Mouse (Mus musculus) neutrophil, adult 65 days (primary cell): ENCODE data around the gene Mapk11. TPM values are rescaled to one million over a fixed set of nuclear protein-coding genes. Genes with fewer than 3 reads are reported as not detected.

Source experiments
- total RNA-seq: library from RNA; stranded (reverse); gene quantifications from 2 replicates; pipeline ENCODE4 v1.2.4, GENCODE M21; 2023

Mapk11 gene
- 0.32 TPM in 1 of 2 replicates, not detected in the other for total RNA-seq

GRCm38 (mm10) chr15:89149271-89150040 is at the start of gene Mapk11:
Gene Mapk11, minus strand, starts transcription at chr15:89149628.

GRCm38 (mm10) chr15:89196313-89196706 is 46.9 kb upstream of the Mapk11 start, which contains the start of gene Dennd6b:
Gene Dennd6b, minus strand, starts transcription at chr15:89196496.

GRCm38 (mm10) chr15:89180571-89181229 is 31.3 kb upstream of the Mapk11 start, which contains the start of gene Plxnb2:
Gene Plxnb2, minus strand, starts transcription at chr15:89180788.

GRCm38 (mm10) chr15:89140659-89141252 is 8.7 kb downstream of the Mapk11 start, which contains the start of gene Mapk12:
Gene Mapk12, minus strand, starts transcription at chr15:89140703.

GRCm38 (mm10) chr15:89128382-89129350 is 20.8 kb downstream of the Mapk11 start, which contains the start of gene Hdac10:
Gene Hdac10, minus strand, starts transcription at chr15:89128700.

GRCm38 (mm10) chr15:89122649-89123366 is 26.6 kb downstream of the Mapk11 start, which contains the start of gene Tubgcp6:
Gene Tubgcp6, minus strand, starts transcription at chr15:89123112.

Other genes with a start within 250 kb of the Mapk11 start
- gene Ttll8, start 195.2 kb downstream of the Mapk11 start, total RNA-seq: not detected in 2 replicates
- gene Mlc1, start 170.6 kb downstream of the Mapk11 start, total RNA-seq: not detected in 2 replicates
- gene Mov10l1, start 166.7 kb downstream of the Mapk11 start, total RNA-seq: not detected in 2 replicates
- gene Panx2, start 89.9 kb downstream of the Mapk11 start, total RNA-seq: not detected in 2 replicates
- gene Trabd, start 74.5 kb downstream of the Mapk11 start, total RNA-seq: 41.2 and 61.2 TPM in 2 replicates
- gene Selenoo, start 60.5 kb downstream of the Mapk11 start, total RNA-seq: 17.9 and 19.1 TPM in 2 replicates
- gene Tubgcp6, start 26.5 kb downstream of the Mapk11 start, total RNA-seq: 18.3 and 20.1 TPM in 2 replicates
- 6.7 and 8.6 TPM in 2 replicates for gene Hdac10, start 20.9 kb downstream of the Mapk11 start, total RNA-seq
- 0.95 TPM in 1 of 2 replicates, not detected in the other for gene Mapk12, start 8.9 kb downstream of the Mapk11 start, total RNA-seq
- 47.8 and 51.8 TPM in 2 replicates for gene Plxnb2, start 31.2 kb upstream of the Mapk11 start, total RNA-seq
- gene Dennd6b, start 46.9 kb upstream of the Mapk11 start, total RNA-seq: 1.6 and 2.4 TPM in 2 replicates
- 23.7 and 23.8 TPM in 2 replicates for gene Ppp6r2, start 61.9 kb upstream of the Mapk11 start, total RNA-seq
- gene Sbf1, start 165.7 kb upstream of the Mapk11 start, total RNA-seq: 106 and 168 TPM in 2 replicates
- not detected in 2 replicates for gene Adm2, start 173.1 kb upstream of the Mapk11 start, total RNA-seq
- not detected in 2 replicates for gene Miox, start 184.8 kb upstream of the Mapk11 start, total RNA-seq
- gene Lmf2, start 206.0 kb upstream of the Mapk11 start, total RNA-seq: 25.7 and 31.6 TPM in 2 replicates
- gene Ncaph2, start 206.1 kb upstream of the Mapk11 start, total RNA-seq: 72.6 and 116 TPM in 2 replicates
- 5.7 TPM in 2 replicates for gene Sco2, start 224.2 kb upstream of the Mapk11 start, total RNA-seq
- gene Tymp, start 227.4 kb upstream of the Mapk11 start, total RNA-seq: 0.25 TPM in 1 of 2 replicates, not detected in the other
- gene Odf3b, start 229.7 kb upstream of the Mapk11 start, total RNA-seq: not detected in 2 replicates
- not detected in 2 replicates for gene Klhdc7b, start 235.3 kb upstream of the Mapk11 start, total RNA-seq